Mouse (Mus musculus) embryo, embryonic 9.5 days (tissue): ENCODE data around the gene Olfr371.

ENCODE experiments used
- DNase-seq: peaks from one replicate; pipeline ENCODE4 v3.0.0-alpha.2; 2017; ENCODE audit errors: extremely low spot score

Gene Olfr371

DNA sequence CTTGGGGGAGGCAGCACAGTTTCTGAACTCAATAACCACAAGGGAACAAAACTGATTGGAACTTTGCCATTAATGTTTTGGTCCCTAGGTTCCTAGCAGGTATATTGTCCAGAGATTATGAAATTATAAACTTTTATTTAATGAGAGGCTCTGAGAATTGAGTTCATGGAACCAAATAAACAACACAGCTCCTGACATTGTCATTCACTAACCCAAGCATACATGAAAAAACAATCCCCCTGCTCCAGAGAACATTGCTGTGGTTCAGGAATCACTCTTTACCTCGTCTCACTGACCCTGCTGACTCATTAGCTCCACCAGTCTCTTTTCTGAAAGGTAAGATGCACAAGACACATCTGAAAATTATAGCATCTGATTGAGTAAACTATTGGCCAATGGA, at the start of gene Olfr371:
Gene Olfr371 (plus strand): TSS at position 301 of the 400 bp plus-strand sequence.
- no peak for DNase-seq

DNA sequence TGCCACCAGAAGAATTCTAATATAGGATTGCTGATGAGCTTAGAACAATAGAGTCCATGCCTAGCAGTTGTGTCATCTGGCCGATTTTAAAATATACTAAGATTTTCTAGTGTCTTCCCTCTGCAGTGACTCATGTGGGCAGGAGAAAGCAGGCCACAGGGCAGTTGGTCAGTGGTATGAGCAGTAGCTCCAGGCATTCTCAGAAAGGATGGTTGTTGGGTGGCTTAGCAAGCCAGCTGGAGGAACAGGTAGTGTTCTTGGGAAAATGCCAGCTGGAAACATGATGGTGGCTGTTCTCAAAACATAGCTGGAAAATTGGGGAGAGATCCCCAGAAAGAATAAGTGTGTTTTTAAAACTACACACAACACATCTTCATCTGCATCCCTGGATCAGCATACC, 33.4 kb upstream of the Olfr371 start:
- DNase-seq, result no peak

DNA sequence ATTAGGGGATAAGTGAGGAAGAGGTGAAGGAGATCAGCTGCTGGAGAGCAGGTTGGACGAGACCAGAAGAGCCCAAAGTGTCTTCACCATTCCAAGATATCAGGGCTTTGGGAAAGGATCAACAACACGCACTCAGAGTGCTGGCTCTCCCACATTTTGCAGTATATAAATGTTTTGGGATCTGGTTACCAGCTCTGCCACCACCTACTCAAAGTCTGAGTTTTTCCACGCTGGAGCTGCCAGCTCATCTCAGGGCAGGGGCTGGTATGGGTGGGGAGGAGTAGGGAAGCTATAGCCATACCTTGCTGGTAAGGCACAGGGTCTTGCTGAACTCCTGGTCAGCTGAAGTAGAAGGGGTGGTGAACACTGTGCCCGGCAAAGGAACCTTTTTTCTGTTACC, 5.6 kb upstream of the Olfr371 start:
- DNase-seq, result no peak

DNA sequence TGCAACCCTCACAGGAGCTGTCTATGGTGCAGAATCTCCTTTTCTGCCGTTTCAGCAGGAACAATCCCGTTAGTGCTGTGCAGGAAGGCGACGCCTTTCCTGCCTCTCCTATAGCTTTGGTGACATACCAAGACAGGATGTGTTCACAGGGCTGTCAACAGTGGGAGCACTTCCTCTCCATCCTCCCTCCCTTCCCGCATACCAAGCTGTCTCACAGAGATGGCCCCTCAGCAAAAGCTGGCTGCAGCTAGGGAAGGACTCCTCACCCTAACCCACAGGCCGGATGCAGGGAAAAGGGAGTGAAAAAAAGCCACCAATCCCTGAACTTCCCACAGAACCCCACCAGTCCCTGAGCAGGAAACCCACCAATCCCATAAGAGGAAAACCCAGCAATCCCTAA, 4.8 kb upstream of the Olfr371 start:
- DNase-seq, result no peak

DNA sequence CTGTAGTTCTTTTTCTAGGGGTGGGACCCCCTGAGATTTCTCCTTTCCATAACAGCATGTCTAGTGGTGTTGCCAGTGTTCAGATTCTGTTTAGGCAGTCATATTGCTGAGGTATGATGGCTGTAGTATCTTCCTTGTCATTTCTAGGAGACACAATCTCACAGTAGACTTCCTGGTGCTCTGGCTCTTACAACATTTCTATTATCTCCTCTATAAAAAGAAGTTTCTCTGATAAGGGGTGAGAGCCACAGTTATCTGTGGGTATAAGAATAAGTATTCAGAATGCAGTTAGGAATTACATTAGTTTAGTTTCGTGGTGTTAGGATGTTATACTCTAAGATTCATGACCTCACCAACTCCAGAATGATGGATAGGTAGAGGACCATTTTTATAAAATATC, 1.5 kb downstream of the Olfr371 start:
- no peak for DNase-seq
